Mouse (Mus musculus) kidney, adult 2 months (tissue): ENCODE results near the gene Gfod1. TPM values are rescaled to one million over a fixed set of nuclear protein-coding genes. Genes with fewer than 3 reads are reported as not detected.

Experiments used
- DNase-seq: peaks from one replicate; pipeline ENCODE4 v3.0.0; 2021
- H3K27ac ChIP-seq: fragments of 200-500 bp; 2 replicates; pipeline ENCODE4 v1.5.1; 2012; ENCODE audit warnings: low read depth, low read length, control low read depth, inconsistent platforms; ENCODE audit not compliant: insufficient read depth
- H3K27me3 ChIP-seq: fragments of 200-500 bp; replicated peaks from 2 replicates; pipeline ENCODE4 v1.6.1; 2012; ENCODE audit warnings: mild to moderate bottlenecking, moderate library complexity, low read length, inconsistent platforms; ENCODE audit not compliant: control insufficient read depth, insufficient read depth
- H3K36me3 ChIP-seq: fragments of 200-500 bp; 2 replicates; pipeline ENCODE4 v1.6.1; 2012; ENCODE audit warnings: mild to moderate bottlenecking, moderate library complexity, low read length, inconsistent platforms; ENCODE audit not compliant: control insufficient read depth, insufficient read depth
- H3K4me1 ChIP-seq: fragments of 200-500 bp; 2 replicates; pipeline ENCODE4 v1.6.1; 2011; ENCODE audit warnings: low read length; ENCODE audit not compliant: control insufficient read depth, insufficient read depth
- H3K4me3 ChIP-seq: fragments of 200-500 bp; 2 replicates; pipeline ENCODE4 v1.5.1; 2011; ENCODE audit warnings: mild to moderate bottlenecking, low read depth, low read length, control low read depth; ENCODE audit not compliant: insufficient read depth
- CTCF ChIP-seq: fragments of 200-500 bp; conservative IDR thresholded peaks from 2 replicates; pipeline ENCODE4 v1.5.1; 2011; ENCODE audit warnings: low read depth, mild to moderate bottlenecking, control low read depth, low read length, moderate library complexity, mixed read lengths; ENCODE audit not compliant: insufficient read depth, insufficient read length
- POLR2A ChIP-seq: fragments of 200-500 bp; IDR thresholded peaks from one replicate; pipeline ENCODE4 v1.6.1; 2011; ENCODE audit warnings: low read depth, low read length, control low read depth
- WGBS: fragments of 180-500 bp; shearing (Covaris S2); methylation state at CpG from one replicate; pipeline ENCODE4 v1.1.7; 2018; 5-methylcytosine and 5-hydroxymethylcytosine counted together
- polyA plus RNA-seq: library from polyadenylated mRNA; depleted of rRNA; stranded (reverse); fragments of >200 nt; gene quantifications from 2 replicates; pipeline ENCODE4 v1.2.3, GENCODE M21; 2012

Gene Gfod1
- polyA plus RNA-seq, 1 experiment = 2.0 TPM

DNA sequence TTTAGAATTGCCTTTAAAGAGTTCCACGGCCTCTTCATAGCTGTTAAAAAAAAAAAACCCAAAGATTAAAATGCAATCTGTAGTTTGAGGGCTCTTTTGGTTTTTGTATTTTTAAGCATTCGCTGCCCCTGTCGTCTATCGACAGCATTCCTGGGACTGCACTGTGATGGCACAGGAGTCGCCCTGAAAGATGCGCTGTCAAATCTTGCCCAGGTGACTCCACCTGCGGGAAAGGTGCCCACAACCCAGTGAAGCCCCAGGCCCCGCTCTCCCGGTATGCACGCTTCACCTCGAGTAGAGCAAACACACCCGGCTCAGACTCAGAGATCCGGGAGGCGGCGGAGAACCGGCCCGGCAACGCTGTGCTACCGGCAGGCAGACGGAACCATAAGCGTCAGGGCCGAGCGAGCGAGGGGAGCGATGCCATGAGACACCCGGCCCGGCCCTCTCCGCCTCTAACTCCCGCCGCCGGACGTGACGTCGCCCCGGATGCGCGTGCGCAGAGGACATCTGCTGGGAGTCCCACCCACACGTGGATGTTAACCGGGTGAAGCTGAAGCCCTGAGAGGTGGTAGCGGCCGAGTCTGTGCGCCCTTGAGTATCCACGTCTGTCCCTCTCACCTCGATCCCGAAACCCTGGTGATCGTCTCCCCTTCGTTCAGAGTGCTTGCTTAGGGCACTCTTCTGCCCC lies 132.8 kb downstream of the Gfod1 start, which contains the start of gene Tbc1d7:
TSS of gene Tbc1d7 (minus strand) at position 482 of the 691 bp plus-strand sequence.
- Histone ChIP-seq H3K4me3 (peak within 1 kb of the TSS; percentile 90), H3K27me3 (no peaks in the 10 kb centered on the region), H3K36me3 (no peaks in the 10 kb centered on the region), H3K27ac (peak within 1 kb of the TSS; percentile 70), H3K4me1 (no peaks in the 10 kb centered on the region)
- TF ChIP-seq POLR2A (peak; percentile 72), CTCF (no peak)
- peak; percentile 98 for DNase-seq
- WGBS = under 1% methylated on average over 48 of the region's 48 CpGs

- H3K27ac ChIP-seq = no peak overlapping the region
- H3K27me3 ChIP-seq = no peaks in the 10 kb centered on the region
- TF ChIP-seq CTCF = no peak
- no peak for TF ChIP-seq POLR2A
- no peak overlapping the region for H3K4me3 ChIP-seq
- DNase-seq = no peak
- no peaks in the 10 kb centered on the region for H3K36me3 ChIP-seq
- no peaks in the 10 kb centered on the region for H3K4me1 ChIP-seq
- 77% methylated on average over 9 of the region's 9 CpGs for WGBS
Measured at GRCm38 (mm10) chr13:43167721-43168120, 136.3 kb downstream of the Gfod1 start.

- no peak overlapping the region; the same call in 1 of the 2 replicates for H3K27ac ChIP-seq
Measured at GRCm38 (mm10) chr13:43159429-43159828, 144.5 kb downstream of the Gfod1 start.

DNA sequence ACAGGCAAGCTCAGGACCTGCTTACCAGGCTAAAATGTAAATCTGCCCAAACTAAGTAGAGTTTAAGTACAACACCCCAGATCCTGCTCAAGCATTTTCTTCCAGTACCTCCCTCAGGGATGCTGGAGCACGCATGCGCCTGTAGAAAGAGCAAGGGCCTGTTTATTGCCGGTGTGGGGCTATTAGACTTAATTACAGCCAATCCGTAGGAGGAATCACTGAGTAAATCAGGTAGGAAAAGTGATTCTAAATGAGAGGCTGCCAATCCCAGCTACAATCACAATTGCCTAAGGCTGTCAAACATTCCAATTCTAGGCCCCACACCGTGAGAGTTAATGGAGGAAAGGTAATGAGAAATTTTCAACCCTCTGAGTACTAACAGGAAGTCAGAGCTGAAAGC lies 145.7 kb downstream of the Gfod1 start:
- H3K36me3 ChIP-seq = no peaks in the 10 kb centered on the region; the same call in none of the 2 replicates
- H3K27me3 ChIP-seq = no peaks in the 10 kb centered on the region
- no peak overlapping the region for H3K4me3 ChIP-seq
- peak; percentile 61 for DNase-seq
- H3K27ac ChIP-seq = no peak overlapping the region
- WGBS = 57% methylated on average over 5 of the region's 5 CpGs
- no peaks in the 10 kb centered on the region for H3K4me1 ChIP-seq
- TF ChIP-seq CTCF (no peak), POLR2A (no peak)

More at GRCm38 (mm10) chr13:43159429-43159828, 144.5 kb downstream of the Gfod1 start:
- Histone ChIP-seq H3K4me3 (no peak overlapping the region), H3K27me3 (no peaks in the 10 kb centered on the region), H3K4me1 (no peaks in the 10 kb centered on the region), H3K36me3 (no peaks in the 10 kb centered on the region)
- peak; percentile 58 for DNase-seq
- 52% methylated on average over 3 of the region's 3 CpGs for WGBS
- no peak for TF ChIP-seq CTCF

GRCm38 (mm10) chr13:43157370-43157769 lies 146.6 kb downstream of the Gfod1 start:
- DNase-seq = no peak
- Histone ChIP-seq H3K27me3 (no peaks in the 10 kb centered on the region), H3K4me3 (no peak overlapping the region), H3K36me3 (no peaks in the 10 kb centered on the region; the same call in none of the 2 replicates), H3K27ac (no peak overlapping the region), H3K4me1 (no peaks in the 10 kb centered on the region)
- WGBS = 77% methylated on average over 5 of the region's 5 CpGs
- no peak for TF ChIP-seq POLR2A
- no peak for TF ChIP-seq CTCF

DNA sequence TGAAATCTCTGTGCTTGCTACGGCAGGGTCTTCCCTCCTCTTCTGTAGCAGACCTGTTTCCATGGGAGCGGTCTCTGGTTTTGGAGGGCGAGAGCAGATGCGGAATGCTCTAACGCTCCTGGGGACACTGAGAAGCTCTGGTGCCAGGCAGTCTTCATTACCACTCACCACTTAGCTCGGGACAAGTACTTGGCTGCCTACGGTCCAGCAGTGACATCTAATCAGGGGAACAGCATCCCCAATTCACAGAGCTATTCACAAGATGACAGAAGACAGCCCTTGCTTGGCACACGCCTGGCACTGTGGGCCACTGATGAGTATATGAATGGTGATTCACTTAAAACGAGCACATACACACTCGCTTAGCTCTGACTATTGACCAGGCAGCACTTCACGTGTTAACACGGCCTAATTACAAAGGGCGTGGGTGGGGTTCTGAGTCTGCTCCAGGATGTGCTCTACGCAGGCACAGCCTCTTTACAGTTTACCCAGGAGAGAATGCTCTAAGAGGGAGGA lies 151.9 kb downstream of the Gfod1 start:
- H3K36me3 ChIP-seq = no peaks in the 10 kb centered on the region; the same call in none of the 2 replicates
- no peaks in the 10 kb centered on the region for H3K27me3 ChIP-seq
- no peak overlapping the region for H3K27ac ChIP-seq
- H3K4me1 ChIP-seq = no peaks in the 10 kb centered on the region
- WGBS = 95% methylated on average over 14 of the region's 14 CpGs
- H3K4me3 ChIP-seq = no peak overlapping the region
- no peak for TF ChIP-seq CTCF
- TF ChIP-seq POLR2A = no peak
- no peak for DNase-seq

DNA sequence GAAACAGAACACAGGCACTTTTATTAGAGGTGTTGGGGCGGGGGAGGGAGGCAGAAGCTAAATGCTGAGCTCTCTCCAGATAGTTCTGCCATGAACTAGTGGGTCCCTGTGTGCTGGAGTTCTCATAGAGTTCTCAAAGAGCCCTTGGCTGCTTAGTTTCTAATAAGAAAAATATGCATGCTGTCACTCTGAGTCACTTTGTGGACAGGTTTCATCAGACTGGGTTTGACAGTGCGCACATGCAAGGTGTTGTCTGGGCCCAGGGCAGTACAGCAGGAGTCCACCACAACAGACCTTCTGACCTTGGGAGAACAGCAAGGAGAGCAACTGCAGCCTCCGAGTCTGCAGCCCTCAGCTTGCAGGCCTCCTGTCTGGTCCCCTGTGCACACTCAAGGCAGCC lies 154.3 kb downstream of the Gfod1 start:
- no peaks in the 10 kb centered on the region; the same call in none of the 2 replicates for H3K36me3 ChIP-seq
- DNase-seq = no peak
- H3K4me3 ChIP-seq = no peak overlapping the region
- H3K27ac ChIP-seq = no peak overlapping the region
- WGBS = 92% methylated on average over 3 of the region's 3 CpGs
- TF ChIP-seq CTCF (no peak), POLR2A (no peak)
- H3K4me1 ChIP-seq = peaks cover 12% of the 10 kb centered on the region
- no peaks in the 10 kb centered on the region for H3K27me3 ChIP-seq
